Mouse (Mus musculus): Measurements from ENCODE around the gene Otoa. TPM values are rescaled to one million over a fixed set of nuclear protein-coding genes. Genes with fewer than 3 reads are reported as not detected.

The Otoa gene
- polyA plus RNA-seq, 1 experiment from 2014 or later, result not detected

Other genes starting within 250 kb of the Otoa start
- gene Eef2k, start 238.8 kb upstream of the Otoa start, polyA plus RNA-seq (2016; fragmentation: Nextera tagmentation; extraction: Ambion mirVana), result 14.9 and 17.1 TPM in 2 replicates
- 24.4 and 25.9 TPM in 2 replicates for gene Polr3e, start 163.9 kb upstream of the Otoa start, polyA plus RNA-seq (2016; fragmentation: Nextera tagmentation; extraction: Ambion mirVana)
- gene Cdr2, start 99.3 kb upstream of the Otoa start, polyA plus RNA-seq (2016; fragmentation: Nextera tagmentation; extraction: Ambion mirVana), result 16.1 and 17.8 TPM in 2 replicates
- gene Mfsd13b, start 99.1 kb upstream of the Otoa start, polyA plus RNA-seq (2016; fragmentation: Nextera tagmentation; extraction: Ambion mirVana), result 0.43 and 0.45 TPM in 2 replicates
- gene Mettl9, start 47.2 kb upstream of the Otoa start, polyA plus RNA-seq (2016; fragmentation: Nextera tagmentation; extraction: Ambion mirVana), result 116 TPM in 2 replicates
- gene Igsf6, start 7.1 kb upstream of the Otoa start, polyA plus RNA-seq (2016; fragmentation: Nextera tagmentation; extraction: Ambion mirVana), result 0.50 and 1.0 TPM in 2 replicates